Mouse (Mus musculus): Measurements from ENCODE around the gene Ffar4. TPM values are rescaled to one million over a fixed set of nuclear protein-coding genes. Genes with fewer than 3 reads are reported as not detected.

Ffar4 gene
- total and polyA plus RNA-seq, 3 experiments = not detected

- Histone ChIP-seq H3K27me3 (ENCODE audit: control insufficient read depth in 1 of 2, insufficient read depth in 2 of 2, low read length in 2 of 2) (no peaks in the 10 kb centered on the region; a peak in 1 of 4 replicates), H3K27ac (ENCODE audit: control insufficient read depth, low read depth, low read length) (no peak overlapping the region), H3K9ac (ENCODE audit: control insufficient read depth, low read depth, low read length, poor library complexity, severe bottlenecking) (no peak overlapping the region), H3K79me2 (ENCODE audit: control insufficient read depth, insufficient read depth, low read length, poor library complexity) (no peaks in the 10 kb centered on the region), H3K4me3 (ENCODE audit: control insufficient read depth in 1 of 2, insufficient read depth in 1 of 2, low read depth in 2 of 2, low read length in 2 of 2) (no peak overlapping the region), H3K36me3 (ENCODE audit: control insufficient read depth in 1 of 2, insufficient read depth in 2 of 2, low read length in 2 of 2) (no peaks in the 10 kb centered on the region), H3K9me3 (replicated peaks; ENCODE audit: insufficient read depth, low read length) (no peaks in the 10 kb centered on the region), H3K4me1 (ENCODE audit: control insufficient read depth in 1 of 2, insufficient read depth in 2 of 2, low read length in 2 of 2) (no peaks in the 10 kb centered on the region)
- no peak for TF ChIP-seq GABPA (IDR thresholded peaks at IDR 0.05; ENCODE audit: low read depth, low read length)
- no peak for TF ChIP-seq POLR2AphosphoS2 (IDR thresholded peaks at IDR 0.05; ENCODE audit: low read length)
- TF ChIP-seq POLR2AphosphoS5 (IDR thresholded peaks at IDR 0.05; ENCODE audit: borderline replicate concordance, low read depth, low read length) = no peak
- TF ChIP-seq ZNF384 (IDR thresholded peaks at IDR 0.05; ENCODE audit: low read depth, low read length) = no peak
- TF ChIP-seq CHD2 (IDR thresholded peaks at IDR 0.05; ENCODE audit: low read length) = no peak
- TF ChIP-seq MYC (IDR thresholded peaks at IDR 0.05; ENCODE audit: low read depth, low read length) = no peak
- no peak for TF ChIP-seq MAX (IDR thresholded peaks at IDR 0.05; ENCODE audit: low read length)
- no peak for TF ChIP-seq SIN3A (IDR thresholded peaks at IDR 0.05; ENCODE audit: low read length)
- no peak for TF ChIP-seq SMC3 (IDR thresholded peaks at IDR 0.05; ENCODE audit: low read depth, low read length)
- TF ChIP-seq HCFC1 (IDR thresholded peaks at IDR 0.05; ENCODE audit: low read depth, low read length) = no peak
- TF ChIP-seq ZC3H11A (IDR thresholded peaks at IDR 0.05; ENCODE audit: low read depth, low read length) = no peak
- no peak for TF ChIP-seq ETS1 (IDR thresholded peaks at IDR 0.05; ENCODE audit: low read depth, low read length)
- TF ChIP-seq CTCF (IDR thresholded peaks at IDR 0.05 in 2 of 3, conservative IDR thresholded peaks at IDR 0.05 in 1 of 3; ENCODE audit: control insufficient read depth in 1 of 3, insufficient read depth in 1 of 3, low read depth in 2 of 3, low read length in 3 of 3, poor library complexity in 1 of 3, severe bottlenecking in 1 of 3) = no peak
- no peak for TF ChIP-seq ZMIZ1 (IDR thresholded peaks at IDR 0.05; ENCODE audit: low read depth, low read length)
- TF ChIP-seq E2F4 (IDR thresholded peaks at IDR 0.05; ENCODE audit: borderline replicate concordance, low read depth, low read length) = no peak
- TF ChIP-seq KAT2A (conservative IDR thresholded peaks at IDR 0.05; ENCODE audit: low read depth, low read length) = no peak
- TF ChIP-seq MAFK (IDR thresholded peaks at IDR 0.05; ENCODE audit: borderline replicate concordance, low read depth, low read length) = no peak
- no peak for TF ChIP-seq NELFE (IDR thresholded peaks at IDR 0.05; ENCODE audit: low read depth, low read length)
- DNase-seq (ENCODE audit: low read depth, low spot score) = no peak
These were observed 27.1 kb downstream of the Ffar4 start for GRCm38 (mm10) chr19:38123921-38124320.

GRCm38 (mm10) chr19:38124401-38125218 is 27.7 kb downstream of the Ffar4 start:
- H3K27me3 ChIP-seq (ENCODE audit: control insufficient read depth in 1 of 2, insufficient read depth in 2 of 2, low read length in 2 of 2) = no peaks in the 10 kb centered on the region; a peak in 1 of 4 replicates
- H3K9me3 ChIP-seq (replicated peaks; ENCODE audit: insufficient read depth, low read length) = no peaks in the 10 kb centered on the region
- no peaks in the 10 kb centered on the region for H3K36me3 ChIP-seq (ENCODE audit: control insufficient read depth in 1 of 2, insufficient read depth in 2 of 2, low read length in 2 of 2)
- TF ChIP-seq USF2 (IDR thresholded peaks at IDR 0.05; ENCODE audit: borderline replicate concordance in 1 of 2, insufficient read depth in 1 of 2, low read depth in 1 of 2, low read length in 2 of 2) (no peak), MAZ (IDR thresholded peaks at IDR 0.05; ENCODE audit: low read depth, low read length) (no peak), ZC3H11A (IDR thresholded peaks at IDR 0.05; ENCODE audit: low read depth, low read length) (no peak), ELF1 (IDR thresholded peaks at IDR 0.05; ENCODE audit: low read depth, low read length) (no peak), POLR2AphosphoS2 (IDR thresholded peaks at IDR 0.05; ENCODE audit: low read length) (no peak), NRF1 (IDR thresholded peaks at IDR 0.05; ENCODE audit: insufficient read depth, low read depth, low read length, poor library complexity, severe bottlenecking) (no peak), KAT2A (conservative IDR thresholded peaks at IDR 0.05; ENCODE audit: low read depth, low read length) (no peak)
- H3K9ac ChIP-seq (ENCODE audit: control insufficient read depth, low read depth, low read length, poor library complexity, severe bottlenecking) = no peak overlapping the region
- DNase-seq (ENCODE audit: low read depth, low spot score) = no peak
- H3K27ac ChIP-seq (ENCODE audit: control insufficient read depth, low read depth, low read length) = no peak overlapping the region
- H3K4me3 ChIP-seq (ENCODE audit: control insufficient read depth in 1 of 2, insufficient read depth in 1 of 2, low read depth in 2 of 2, low read length in 2 of 2) = no peak overlapping the region
- H3K4me1 ChIP-seq (ENCODE audit: control insufficient read depth in 1 of 2, insufficient read depth in 2 of 2, low read length in 2 of 2) = no peaks in the 10 kb centered on the region
- H3K79me2 ChIP-seq (ENCODE audit: control insufficient read depth, insufficient read depth, low read length, poor library complexity) = no peaks in the 10 kb centered on the region
